In the genomic region with DNA sequence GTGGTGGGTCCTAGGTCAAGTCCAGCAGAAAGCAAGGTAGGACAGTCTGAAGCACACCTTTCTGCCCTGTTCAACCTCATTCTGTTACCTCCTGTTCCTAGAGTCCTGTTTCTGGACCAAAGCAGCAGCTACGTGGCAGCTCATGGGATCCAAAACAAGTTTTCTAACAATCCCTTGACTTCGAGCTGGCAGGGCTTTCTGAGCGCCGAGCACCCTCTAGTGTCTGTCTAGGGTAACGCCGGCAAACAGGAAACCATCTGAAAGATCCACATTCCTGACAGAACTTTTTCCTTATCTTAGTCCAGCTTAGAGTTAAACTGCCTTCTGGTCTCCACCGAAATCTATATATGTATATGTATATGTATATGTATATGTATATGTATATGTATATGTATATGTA, we compare ENCODE assay signal across 9 mouse cellular contexts. TPM values are rescaled to one million over a fixed set of nuclear protein-coding genes. Genes with fewer than 3 reads are reported as not detected.
DNase-seq lines count a peak whose midpoint lies in the region; ATAC-seq and TF ChIP-seq lines count a peak whose summit lies in the region.
"Had no signal": no experiment of that assay in that cellular context is flagged by ENCODE, and none has a peak within 500 bp of the region (broad histone marks: within the 10 kb centered on the region; RNA-seq: fewer than 3 reads in every experiment).

No protein-coding gene starts in this region.

- no peak for TF ChIP-seq POLR2A in cerebellum, adult 2 months (IDR thresholded peaks at IDR 0.05; ENCODE audit: borderline replicate concordance, insufficient read depth, low read length)

- in situ Hi-C loops in Patski (cut with MboI; ENCODE audit: low pct_unique_long_range_greater_than_20kb): no loop called here

- no peaks in the 10 kb centered on the region for H3K4me1 ChIP-seq in cerebellum, adult 2 months (ENCODE audit: control insufficient read depth, insufficient read depth, low read length)
- H3K4me1 ChIP-seq: hindbrain, embryonic 15.5 days had no signal

- no peak overlapping the region for H3K4me3 ChIP-seq in cerebellum, adult 2 months (replicated peaks; ENCODE audit: insufficient read depth, low read depth, low read length)
- no peak overlapping the region for H3K4me3 ChIP-seq in left cerebral cortex, adult 2 months
- H3K4me3 ChIP-seq: hindbrain, embryonic 15.5 days had no signal

- H3K27ac ChIP-seq in cerebellum, adult 2 months (ENCODE audit: insufficient read depth, low read length): no peak overlapping the region
- no peak overlapping the region for H3K27ac ChIP-seq in left cerebral cortex, adult 2 months
- H3K27ac ChIP-seq: hindbrain, embryonic 15.5 days had no signal

- no peaks in the 10 kb centered on the region; the same call in 1 of the 2 replicates for H3K27me3 ChIP-seq in cerebellum, adult 2 months (ENCODE audit: control insufficient read depth, insufficient read depth, low read length)
- no peaks in the 10 kb centered on the region for H3K27me3 ChIP-seq in Patski

- CTCF ChIA-PET in Patski (lab: Charles Lee): interaction anchor here (0.7 to 1.9 kb wide), 13 partner anchors 11 to 147 kb away, joined by 3 to 11 read pairs (median 4); no protein-coding TSS in a partner anchor

- DNase-seq in cerebellum, adult 2 months: peak; percentile 4 to 21
- no peak for DNase-seq in cerebellum, adult 11-12 months
- DNase-seq in left cerebral cortex, adult 2 months (ENCODE audit: extremely low spot score in 1 of 2, low spot score in 2 of 2): peak; percentile 22 to 45
- no peak for DNase-seq in left cerebral cortex, adult 11 months (ENCODE audit: low spot score)
- no peak for DNase-seq in Patski (ENCODE audit: low read depth, low spot score)
- peak; percentile 74 for DNase-seq in embryo, embryonic 11 days
- DNase-seq in left cerebral cortex, postnatal 25 days (ENCODE audit: low spot score in 2 of 2): peak; percentile 24 to 44
- DNase-seq in right cerebral cortex, postnatal 10 days (ENCODE audit: low spot score in 2 of 2): peak; percentile 38 to 66

- TF ChIP-seq CTCF in cerebellum, adult 2 months (IDR thresholded peaks at IDR 0.05; ENCODE audit: borderline replicate concordance, insufficient read depth, low read depth, low read length): peak; percentile 66; the same call in 1 of the 2 replicates
- peak; percentile 76 for TF ChIP-seq CTCF in left cerebral cortex, adult 2 months (IDR thresholded peaks at IDR 0.05)
- peak; percentile 84 for TF ChIP-seq CTCF in Patski (IDR thresholded peaks at IDR 0.05)

- ATAC-seq in Patski: no peak

- intact Hi-C loops in left cerebral cortex, adult 2 months (cut with DNase I): no loop called here
- intact Hi-C loops in left cerebral cortex, postnatal 25 days (cut with DNase I): loop anchor here (1.0 to 2.0 kb wide), 2 partner anchors 95 to 147 kb away; no protein-coding TSS in a partner anchor

- 2% methylated on average over 7 of the region's 7 CpGs for WGBS in cerebellum, adult 2 months

- POLR2A ChIA-PET in Patski (lab: Charles Lee): interaction anchor here (0.7 kb wide), 1 partner anchor 10 kb away, joined by 4 read pairs; no protein-coding TSS in a partner anchor

RNA-seq across cellular contexts. Expression of a gene that starts 31.0 kb away (rescaled TPM):
- polyA plus RNA-seq in cerebellum, adult 2 months (2012; rRNA removed): not detected in 2 replicates
- total RNA-seq in left cerebral cortex, adult 2 months (2021): not detected
- polyA plus RNA-seq in Patski (2021): 111 TPM
- total RNA-seq in left cerebral cortex, postnatal 25 days (2021): not detected

RNA-seq across cellular contexts. Expression of a gene that starts 41.5 kb away (rescaled TPM):
- 0.11 and 1.0 TPM in 2 replicates for polyA plus RNA-seq in cerebellum, adult 2 months (2012; rRNA removed)
- total RNA-seq in left cerebral cortex, adult 2 months (2021): not detected
- 118 TPM for polyA plus RNA-seq in Patski (2021)
- total RNA-seq in left cerebral cortex, postnatal 25 days (2021): not detected

RNA-seq across cellular contexts. Expression of a gene that starts 46.1 kb away (rescaled TPM):
- not detected in 2 replicates for polyA plus RNA-seq in cerebellum, adult 2 months (2012; rRNA removed)
- total RNA-seq in left cerebral cortex, adult 2 months (2021): not detected
- polyA plus RNA-seq in Patski (2021): 1.4 TPM
- total RNA-seq in left cerebral cortex, postnatal 25 days (2021): not detected
- polyA plus RNA-seq: hindbrain, embryonic 15.5 days had no signal

RNA-seq across cellular contexts. Expression of a gene that starts 46.2 kb away (rescaled TPM):
- 0.11 TPM in 1 of 2 replicates, not detected in the other for polyA plus RNA-seq in cerebellum, adult 2 months (2012; rRNA removed)
- total RNA-seq in left cerebral cortex, adult 2 months (2021): not detected
- 98.7 TPM for polyA plus RNA-seq in Patski (2021)
- total RNA-seq in left cerebral cortex, postnatal 25 days (2021): not detected

RNA-seq across cellular contexts. Expression of a gene that starts 52.1 kb away (rescaled TPM):
- polyA plus RNA-seq in cerebellum, adult 2 months (2012; rRNA removed): 1.5 and 3.2 TPM in 2 replicates
- not detected for total RNA-seq in left cerebral cortex, adult 2 months (2021)
- 69.7 TPM for polyA plus RNA-seq in Patski (2021)
- not detected for total RNA-seq in left cerebral cortex, postnatal 25 days (2021)

Comparison
In these comparisons a context has a peak if more than half of its experiments do, and no peak if none do; other contexts are left out.
1. DNase-seq: peak in cerebellum, adult 2 months (2 of 2), left cerebral cortex, adult 2 months (2 of 2), embryo, embryonic 11 days (single experiment), left cerebral cortex, postnatal 25 days (2 of 2) and right cerebral cortex, postnatal 10 days (2 of 2); none in cerebellum, adult 11-12 months (single experiment), left cerebral cortex, adult 11 months (single experiment) and Patski (single experiment).
2. Peak in every context shown above with its lines, with median percentiles within 50 percentile points of each other: CTCF ChIP-seq.